Mouse (Mus musculus): ENCODE measurements around the gene Ift88. TPM values are rescaled to one million over a fixed set of nuclear protein-coding genes. Genes with fewer than 3 reads are reported as not detected.
A peak's percentile ranks its signal among the peaks of the same experiment; 100 is the strongest.

The Ift88 gene
- polyA plus RNA-seq, 1 experiment from 2014 or later, result 17.3 TPM

GRCm38 (mm10) chr14:57395470-57395869, 28.4 kb upstream of the Ift88 start:
- ATAC-seq, result no peak
- Histone ChIP-seq H3K36me3 (ENCODE audit: control insufficient read depth, insufficient read depth, low read length) (no peaks in the 10 kb centered on the region), H3K9me3 (replicated peaks; ENCODE audit: control insufficient read depth, low read length, poor library complexity, severe bottlenecking) (no peaks in the 10 kb centered on the region), H3K4me2 (ENCODE audit: low read length) (no peak overlapping the region), H3K4me1 (ENCODE audit: control insufficient read depth, insufficient read depth, low read length) (peaks cover 3% of the 10 kb centered on the region; the same call in 1 of the 2 replicates), H3K9ac (ENCODE audit: low read depth, low read length) (no peak overlapping the region), H3K27ac (ENCODE audit: low read length) (no peak overlapping the region), H3K4me3 (ENCODE audit: low read depth, low read length) (no peak overlapping the region), H3K27me3 (ENCODE audit: control insufficient read depth, insufficient read depth, low read depth, low read length) (no peaks in the 10 kb centered on the region)
- 92% methylated on average over 2 of the region's 2 CpGs for WGBS

- Histone ChIP-seq H3K9me3 (replicated peaks; ENCODE audit: control insufficient read depth, low read length, poor library complexity, severe bottlenecking) (0 out of 2 replicates have a peak, but pooled peaks cover 3% of the 10 kb centered on the region), H3K9ac (ENCODE audit: low read depth, low read length) (no peak overlapping the region), H3K4me2 (ENCODE audit: low read length) (no peak overlapping the region), H3K27me3 (ENCODE audit: control insufficient read depth, insufficient read depth, low read depth, low read length) (no peaks in the 10 kb centered on the region), H3K36me3 (ENCODE audit: control insufficient read depth, insufficient read depth, low read length) (no peaks in the 10 kb centered on the region), H3K27ac (ENCODE audit: low read length) (no peak overlapping the region), H3K4me1 (ENCODE audit: control insufficient read depth, insufficient read depth, low read length) (peaks cover 3% of the 10 kb centered on the region; the same call in 1 of the 2 replicates), H3K4me3 (ENCODE audit: low read depth, low read length) (no peak overlapping the region)
- WGBS, result 86% methylated on average over 5 of the region's 5 CpGs
- no peak for ATAC-seq
Observed at GRCm38 (mm10) chr14:57397221-57397620, 26.6 kb upstream of the Ift88 start.

DNA sequence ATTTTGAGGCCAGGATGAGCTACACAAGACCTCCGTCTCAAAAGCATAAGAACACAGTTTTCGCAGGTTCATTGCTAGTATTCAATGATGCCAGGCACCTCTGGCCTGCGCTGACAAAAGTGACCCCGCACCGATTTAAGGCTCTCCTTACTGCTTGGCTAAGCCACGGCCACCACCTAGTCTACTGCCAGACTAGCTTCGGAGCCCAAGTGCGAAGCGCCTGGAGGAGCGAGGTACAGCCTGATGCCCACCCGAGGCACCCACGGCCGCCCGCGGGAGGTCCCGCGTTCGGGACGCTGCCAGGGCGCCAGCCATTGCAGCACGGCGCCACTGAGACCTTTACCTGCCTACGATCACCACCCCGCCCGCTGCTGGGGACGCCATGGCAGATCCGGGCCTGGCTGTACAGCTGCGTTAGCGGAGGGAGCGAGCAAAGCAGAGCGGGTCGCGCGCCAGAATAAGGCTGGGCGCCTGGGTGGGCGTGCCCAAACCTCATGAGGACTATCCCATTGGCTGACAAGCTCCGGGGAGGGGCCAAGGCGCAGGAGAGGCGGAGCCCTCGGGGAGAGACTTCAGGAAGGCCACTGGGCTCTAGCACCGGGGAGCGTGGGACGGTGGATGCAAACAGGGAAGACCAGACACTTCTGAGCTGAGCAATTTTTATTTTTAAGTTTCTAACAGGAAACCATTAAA, 25.7 kb upstream of the Ift88 start, which contains the start of gene Cryl1:
Gene Cryl1, minus strand, starts transcription at position 465 of the 693 bp plus-strand sequence.
- Histone ChIP-seq H3K27ac (ENCODE audit: low read length) (peak within 1 kb of the TSS; percentile 50; the same call in 1 of the 2 replicates), H3K27me3 (ENCODE audit: control insufficient read depth, insufficient read depth, low read depth, low read length) (no peaks in the 10 kb centered on the region), H3K4me1 (ENCODE audit: control insufficient read depth, insufficient read depth, low read length) (peaks cover 3% of the 10 kb centered on the region; the same call in 1 of the 2 replicates), H3K9me3 (replicated peaks; ENCODE audit: control insufficient read depth, low read length, poor library complexity, severe bottlenecking) (0 out of 2 replicates have a peak, but pooled peaks cover 3% of the 10 kb centered on the region), H3K4me2 (ENCODE audit: low read length) (peak within 1 kb of the TSS; percentile 89), H3K4me3 (ENCODE audit: low read depth, low read length) (peak within 1 kb of the TSS; percentile 70), H3K36me3 (ENCODE audit: control insufficient read depth, insufficient read depth, low read length) (no peaks in the 10 kb centered on the region), H3K9ac (ENCODE audit: low read depth, low read length) (peak within 1 kb of the TSS; percentile 91)
- 2% methylated on average over 43 of the region's 43 CpGs for WGBS
- peak; percentile 100 for ATAC-seq

DNA sequence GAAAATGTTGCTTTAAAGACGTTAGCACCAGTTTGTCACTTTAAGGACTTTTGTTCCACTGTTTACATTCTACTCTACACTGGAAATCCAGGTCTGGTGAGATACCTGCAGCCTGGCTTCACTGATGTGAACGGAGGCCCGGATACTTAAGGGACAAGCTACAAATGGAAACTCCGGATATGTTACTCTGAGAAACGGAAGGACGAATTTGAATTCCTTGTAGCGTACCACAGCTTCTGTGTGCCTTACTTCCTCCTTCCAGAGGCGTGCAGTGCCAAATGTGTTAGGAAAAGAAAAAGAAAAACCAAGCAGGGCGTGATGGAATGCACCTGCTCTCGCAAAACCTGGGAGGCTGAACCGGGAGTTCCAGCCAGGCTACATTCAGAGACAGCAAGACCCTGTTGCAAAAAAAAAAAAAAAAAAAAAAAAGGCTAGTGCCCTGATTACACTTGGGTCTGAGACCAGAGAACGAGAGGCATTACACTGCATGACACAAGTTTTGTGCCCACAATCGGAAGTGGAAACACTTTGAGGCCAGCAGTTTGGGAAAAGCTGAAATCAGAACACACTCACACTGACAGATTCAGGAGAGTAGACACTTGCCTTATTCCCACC, 24.9 kb upstream of the Ift88 start:
- Histone ChIP-seq H3K9ac (ENCODE audit: low read depth, low read length) (peak overlapping the region; percentile 37; the same call in 1 of the 2 replicates), H3K9me3 (replicated peaks; ENCODE audit: control insufficient read depth, low read length, poor library complexity, severe bottlenecking) (0 out of 2 replicates have a peak, but pooled peaks cover 3% of the 10 kb centered on the region), H3K4me2 (ENCODE audit: low read length) (peak overlapping the region; percentile 89), H3K4me3 (ENCODE audit: low read depth, low read length) (peak overlapping the region; percentile 70), H3K27me3 (ENCODE audit: control insufficient read depth, insufficient read depth, low read depth, low read length) (no peaks in the 10 kb centered on the region), H3K27ac (ENCODE audit: low read length) (no peak overlapping the region), H3K36me3 (ENCODE audit: control insufficient read depth, insufficient read depth, low read length) (no peaks in the 10 kb centered on the region), H3K4me1 (ENCODE audit: control insufficient read depth, insufficient read depth, low read length) (peaks cover 3% of the 10 kb centered on the region; the same call in 1 of the 2 replicates)
- WGBS, result 16% methylated on average over 13 of the region's 13 CpGs
- ATAC-seq, result peak; percentile 18

DNA sequence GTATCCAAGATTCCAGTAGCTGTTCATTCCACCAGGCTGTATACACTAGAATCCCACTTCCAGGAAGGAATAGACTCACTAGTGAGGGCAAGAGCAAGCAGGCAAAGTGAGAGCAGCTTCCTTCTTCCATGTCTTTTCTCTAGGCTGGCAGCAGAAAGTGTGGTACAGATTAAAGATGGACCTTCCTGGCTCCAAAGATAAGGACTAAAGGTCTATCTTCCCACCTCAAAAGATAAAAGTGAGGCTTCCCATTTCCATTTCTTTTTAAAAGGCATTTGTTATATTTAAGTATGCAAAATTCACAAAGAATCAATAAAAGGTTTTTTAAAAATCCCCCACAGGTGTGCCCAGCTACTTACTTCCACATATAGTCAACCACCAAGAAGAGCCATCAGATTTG, 21.0 kb upstream of the Ift88 start:
- no peak overlapping the region for H3K9ac ChIP-seq (ENCODE audit: low read depth, low read length)
- H3K9me3 ChIP-seq (replicated peaks; ENCODE audit: control insufficient read depth, low read length, poor library complexity, severe bottlenecking), result 0 out of 2 replicates have a peak, but pooled peaks cover 3% of the 10 kb centered on the region
- peaks cover 3% of the 10 kb centered on the region; the same call in 1 of the 2 replicates for H3K4me1 ChIP-seq (ENCODE audit: control insufficient read depth, insufficient read depth, low read length)
- no peak for ATAC-seq
- H3K36me3 ChIP-seq (ENCODE audit: control insufficient read depth, insufficient read depth, low read length), result no peaks in the 10 kb centered on the region
- no peak overlapping the region for H3K27ac ChIP-seq (ENCODE audit: low read length)
- H3K4me3 ChIP-seq (ENCODE audit: low read depth, low read length), result no peak overlapping the region
- H3K27me3 ChIP-seq (ENCODE audit: control insufficient read depth, insufficient read depth, low read depth, low read length), result no peaks in the 10 kb centered on the region
- H3K4me2 ChIP-seq (ENCODE audit: low read length), result no peak overlapping the region

DNA sequence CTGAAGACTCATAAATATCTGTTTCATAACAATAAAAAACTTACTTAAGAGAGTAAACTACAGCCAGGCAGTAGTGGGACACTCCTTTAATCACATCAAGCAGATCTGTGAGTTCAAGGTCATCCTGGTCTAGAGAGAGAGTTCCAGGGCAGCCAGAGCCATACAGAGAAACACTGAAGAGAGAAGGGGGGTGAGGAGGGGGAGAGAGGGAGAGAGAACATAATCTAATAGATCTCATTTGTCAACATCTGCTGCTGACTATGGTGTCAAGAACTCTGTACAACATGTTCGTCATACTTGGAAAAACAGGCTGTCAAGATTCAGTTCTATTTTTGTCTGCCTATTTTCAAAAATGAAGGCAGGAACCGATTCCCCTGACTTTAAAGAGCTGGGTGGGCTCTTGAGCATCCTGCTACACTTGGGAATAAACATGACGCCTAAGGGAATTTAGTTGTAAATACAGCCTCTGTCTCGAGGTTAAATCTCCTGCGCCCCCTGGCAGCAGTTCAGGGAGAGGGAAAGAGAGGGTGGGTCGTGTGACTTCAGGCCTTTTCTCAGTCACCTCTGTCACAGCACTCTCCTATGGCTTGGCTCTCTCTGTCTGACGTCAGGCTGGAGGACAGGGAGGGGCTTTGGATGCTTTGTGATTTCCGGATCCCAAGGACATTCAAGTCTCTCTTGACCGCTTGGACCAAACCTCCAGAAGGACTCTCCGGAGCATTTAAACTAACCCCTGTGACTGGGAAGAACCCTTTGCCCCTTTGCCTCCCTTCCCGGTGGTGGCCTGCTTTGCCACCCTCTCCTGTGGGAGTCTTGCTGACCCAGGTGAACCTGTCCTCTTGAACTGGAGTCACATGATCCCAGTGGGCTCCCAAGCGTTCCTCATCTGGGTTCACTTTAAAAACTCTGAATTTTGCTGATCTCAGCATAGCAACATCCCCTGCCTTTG, 16.5 kb upstream of the Ift88 start:
- Histone ChIP-seq H3K4me3 (ENCODE audit: low read depth, low read length) (no peak overlapping the region), H3K9ac (ENCODE audit: low read depth, low read length) (no peak overlapping the region), H3K4me2 (ENCODE audit: low read length) (peak overlapping the region; percentile 33; the same call in 1 of the 2 replicates), H3K27me3 (ENCODE audit: control insufficient read depth, insufficient read depth, low read depth, low read length) (no peaks in the 10 kb centered on the region), H3K27ac (ENCODE audit: low read length) (no peak overlapping the region), H3K9me3 (replicated peaks; ENCODE audit: control insufficient read depth, low read length, poor library complexity, severe bottlenecking) (no peaks in the 10 kb centered on the region), H3K36me3 (ENCODE audit: control insufficient read depth, insufficient read depth, low read length) (no peaks in the 10 kb centered on the region), H3K4me1 (ENCODE audit: control insufficient read depth, insufficient read depth, low read length) (no peaks in the 10 kb centered on the region; the same call in 1 of the 2 replicates)
- 7% methylated on average over 12 of the region's 12 CpGs for WGBS
- peak; percentile 76 for ATAC-seq

- Histone ChIP-seq H3K27me3 (ENCODE audit: control insufficient read depth, insufficient read depth, low read depth, low read length) (no peaks in the 10 kb centered on the region), H3K4me1 (ENCODE audit: control insufficient read depth, insufficient read depth, low read length) (no peaks in the 10 kb centered on the region; the same call in 1 of the 2 replicates), H3K9me3 (replicated peaks; ENCODE audit: control insufficient read depth, low read length, poor library complexity, severe bottlenecking) (no peaks in the 10 kb centered on the region), H3K36me3 (ENCODE audit: control insufficient read depth, insufficient read depth, low read length) (no peaks in the 10 kb centered on the region), H3K4me3 (ENCODE audit: low read depth, low read length) (no peak overlapping the region), H3K4me2 (ENCODE audit: low read length) (no peak overlapping the region), H3K27ac (ENCODE audit: low read length) (no peak overlapping the region), H3K9ac (ENCODE audit: low read depth, low read length) (no peak overlapping the region)
- 82% methylated on average over 8 of the region's 8 CpGs for WGBS
- no peak for ATAC-seq
Observed at GRCm38 (mm10) chr14:57408100-57408499, 15.8 kb upstream of the Ift88 start.

DNA sequence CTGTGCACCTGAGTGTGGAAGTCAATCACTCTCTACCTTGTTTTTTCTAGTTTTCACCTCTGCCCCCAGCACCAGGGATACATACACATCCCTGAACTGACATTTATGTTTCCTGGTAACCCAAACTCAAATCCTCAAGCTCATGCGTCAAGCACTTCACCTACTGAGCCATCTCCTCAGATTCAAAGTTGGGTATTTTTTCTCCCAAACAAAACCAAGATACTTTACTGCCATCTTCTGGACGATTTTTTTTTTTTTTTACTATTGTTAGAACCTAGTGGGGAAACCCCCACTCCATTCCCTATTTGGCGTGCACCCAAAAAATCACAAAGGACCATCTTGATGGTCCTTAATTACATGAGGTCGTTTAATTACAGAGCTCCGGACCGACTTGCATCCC, 14.8 kb upstream of the Ift88 start:
- Histone ChIP-seq H3K4me1 (ENCODE audit: control insufficient read depth, insufficient read depth, low read length) (no peaks in the 10 kb centered on the region; the same call in 1 of the 2 replicates), H3K9me3 (replicated peaks; ENCODE audit: control insufficient read depth, low read length, poor library complexity, severe bottlenecking) (no peaks in the 10 kb centered on the region), H3K27me3 (ENCODE audit: control insufficient read depth, insufficient read depth, low read depth, low read length) (no peaks in the 10 kb centered on the region), H3K27ac (ENCODE audit: low read length) (no peak overlapping the region), H3K36me3 (ENCODE audit: control insufficient read depth, insufficient read depth, low read length) (no peaks in the 10 kb centered on the region), H3K9ac (ENCODE audit: low read depth, low read length) (no peak overlapping the region), H3K4me2 (ENCODE audit: low read length) (peak overlapping the region; percentile 30), H3K4me3 (ENCODE audit: low read depth, low read length) (peak overlapping the region; percentile 9; the same call in 1 of the 2 replicates)
- ATAC-seq, result peak; percentile 28; the same call in 1 of the 2 replicates
- 16% methylated on average over 6 of the region's 6 CpGs for WGBS
